Mouse (Mus musculus) embryonic facial prominence, embryonic 14.5 days (tissue): ENCODE data around the gene Ptch2. TPM values are rescaled to one million over a fixed set of nuclear protein-coding genes. Genes with fewer than 3 reads are reported as not detected.

Experiments
- ATAC-seq: fragments of 200-750 bp; cut with Nextera tagmentation; 2 replicates; pipeline ENCODE4 v1.8.0; 2017; ENCODE audit warnings: low read depth, moderate number of reproducible peaks, moderate TSS enrichment
- DNase-seq: peaks from one replicate; pipeline ENCODE4 v3.0.0-alpha.2; 2015; ENCODE audit warnings: low spot score
- H3K27ac ChIP-seq: fragments of 300-500 bp; sonication (generic); replicated peaks from 2 replicates; pipeline ENCODE4 v1.5.1; 2014; ENCODE audit warnings: low read depth, mild to moderate bottlenecking, low read length, moderate library complexity
- H3K27me3 ChIP-seq: fragments of 300-500 bp; sonication (generic); replicated peaks from 2 replicates; pipeline ENCODE4 v1.6.1; 2014; ENCODE audit warnings: low read length; ENCODE audit not compliant: control insufficient read depth, insufficient read depth
- H3K36me3 ChIP-seq: fragments of 300-500 bp; sonication (generic); 2 replicates; pipeline ENCODE4 v1.6.1; 2014; ENCODE audit warnings: low read length, mixed read lengths; ENCODE audit not compliant: control insufficient read depth, insufficient read depth
- H3K4me1 ChIP-seq: fragments of 300-500 bp; sonication (generic); 2 replicates; pipeline ENCODE4 v1.6.1; 2014; ENCODE audit warnings: antibody characterized with exemption, low read length; ENCODE audit not compliant: control insufficient read depth, insufficient read depth
- H3K4me2 ChIP-seq: fragments of 300-500 bp; sonication (generic); 2 replicates; pipeline ENCODE4 v1.6.1; 2014; ENCODE audit warnings: low read depth, mild to moderate bottlenecking, low read length, moderate library complexity, mixed read lengths
- H3K4me3 ChIP-seq: fragments of 300-500 bp; sonication (generic); 2 replicates; pipeline ENCODE4 v1.5.1; 2014; ENCODE audit warnings: low read depth, mild to moderate bottlenecking, low read length
- H3K9ac ChIP-seq: fragments of 300-500 bp; sonication (generic); 2 replicates; pipeline ENCODE4 v1.6.1; 2014; ENCODE audit warnings: low read depth, mild to moderate bottlenecking, low read length, moderate library complexity, mixed read lengths
- H3K9me3 ChIP-seq: fragments of 300-500 bp; sonication (generic); 2 replicates; pipeline ENCODE4 v1.6.1; 2016; ENCODE audit warnings: low read length; ENCODE audit not compliant: control insufficient read depth
- WGBS: fragments of 180-500 bp; shearing (Covaris S2); extraction: QIAGEN DNeasy Blood & Tissue Kit; methylation state at CpG from one replicate; pipeline ENCODE4 v1.1.7; 2014; 5-methylcytosine and 5-hydroxymethylcytosine counted together
- polyA plus RNA-seq: library from polyadenylated mRNA; unstranded; fragments of >200 nt; fragmentation: Nextera tagmentation; extraction: Ambion mirVana; gene quantifications from 2 replicates; pipeline ENCODE4 v1.2.1, GENCODE M21; 2014

Gene Ptch2
- polyA plus RNA-seq, 1 experiment from 2014 or later: 9.0 TPM

- WGBS: under 1% methylated on average over 60 of the region's 69 CpGs
- ATAC-seq (peak; percentile 96), DNase-seq (peak; percentile 99)
- Histone ChIP-seq H3K9me3 (no peaks in the 10 kb centered on the region), H3K9ac (peak overlapping the region; percentile 74), H3K27me3 (no peaks in the 10 kb centered on the region), H3K4me2 (peak overlapping the region; percentile 94), H3K4me1 (peaks cover 18% of the 10 kb centered on the region), H3K27ac (peak overlapping the region; percentile 90), H3K36me3 (no peaks in the 10 kb centered on the region), H3K4me3 (peak overlapping the region; percentile 66)
These were observed 24.9 kb downstream of the Ptch2 start for GRCm38 (mm10) chr4:117120445-117121414.

- Histone ChIP-seq H3K9me3 (no peaks in the 10 kb centered on the region), H3K9ac (no peak overlapping the region), H3K36me3 (no peaks in the 10 kb centered on the region), H3K4me3 (no peak overlapping the region), H3K27me3 (no peaks in the 10 kb centered on the region), H3K4me2 (no peak overlapping the region), H3K4me1 (peaks cover 26% of the 10 kb centered on the region), H3K27ac (no peak overlapping the region)
- ATAC-seq (no peak), DNase-seq (no peak)
- 80% methylated on average over 4 of the region's 4 CpGs for WGBS
These were observed 26.3 kb downstream of the Ptch2 start for GRCm38 (mm10) chr4:117122209-117122608.

GRCm38 (mm10) chr4:117123546-117124217 is 27.8 kb downstream of the Ptch2 start:
- no peaks in the 10 kb centered on the region for H3K9me3 ChIP-seq
- H3K4me2 ChIP-seq: no peak overlapping the region
- WGBS: 79% methylated on average over 7 of the region's 9 CpGs
- DNase-seq (no peak), ATAC-seq (no peak)
- no peak overlapping the region for H3K4me3 ChIP-seq
- H3K36me3 ChIP-seq: no peaks in the 10 kb centered on the region; the same call in 1 of the 2 replicates
- no peaks in the 10 kb centered on the region for H3K27me3 ChIP-seq
- H3K27ac ChIP-seq: no peak overlapping the region
- H3K9ac ChIP-seq: no peak overlapping the region
- peaks cover 26% of the 10 kb centered on the region for H3K4me1 ChIP-seq

GRCm38 (mm10) chr4:117124218-117124517 is 28.3 kb downstream of the Ptch2 start:
- no peak overlapping the region for H3K4me2 ChIP-seq
- no peak for ATAC-seq
- H3K9me3 ChIP-seq: no peaks in the 10 kb centered on the region
- H3K4me3 ChIP-seq: no peak overlapping the region
- no peaks in the 10 kb centered on the region; the same call in 1 of the 2 replicates for H3K36me3 ChIP-seq
- H3K27me3 ChIP-seq: no peaks in the 10 kb centered on the region
- no peak overlapping the region for H3K27ac ChIP-seq
- WGBS: 70% methylated on average over 3 of the region's 3 CpGs
- no peak for DNase-seq
- peaks cover 26% of the 10 kb centered on the region for H3K4me1 ChIP-seq
- no peak overlapping the region for H3K9ac ChIP-seq

- Histone ChIP-seq H3K9ac (peak overlapping the region; percentile 52), H3K9me3 (no peaks in the 10 kb centered on the region), H3K27ac (peak overlapping the region; percentile 88), H3K27me3 (no peaks in the 10 kb centered on the region), H3K4me2 (peak overlapping the region; percentile 33), H3K4me1 (peaks cover 24% of the 10 kb centered on the region), H3K4me3 (no peak overlapping the region), H3K36me3 (peaks cover under 1% of the 10 kb centered on the region; the same call in 1 of the 2 replicates)
- no peak for DNase-seq
- no peak for ATAC-seq
- WGBS: 59% methylated on average over 14 of the region's 14 CpGs
These were observed 28.9 kb downstream of the Ptch2 start for GRCm38 (mm10) chr4:117124518-117125347.

GRCm38 (mm10) chr4:117125348-117125909 is 29.6 kb downstream of the Ptch2 start, which contains the start of gene Btbd19:
TSS of gene Btbd19 (minus strand) at chr4:117125725.
- ATAC-seq (peak; percentile 48), DNase-seq (peak; percentile 93)
- Histone ChIP-seq H3K4me3 (no peak within 1 kb of the TSS), H3K9ac (peak within 1 kb of the TSS; percentile 52), H3K4me1 (peaks cover 21% of the 10 kb centered on the region), H3K27me3 (no peaks in the 10 kb centered on the region), H3K36me3 (peaks cover 5% of the 10 kb centered on the region), H3K27ac (peak within 1 kb of the TSS; percentile 88), H3K9me3 (no peaks in the 10 kb centered on the region), H3K4me2 (peak within 1 kb of the TSS; percentile 33)
- 28% methylated on average over 8 of the region's 8 CpGs for WGBS

- Histone ChIP-seq H3K9ac (0 out of 2 replicates have a peak overlapping the region, but pooled peaks have one; percentile 52), H3K4me2 (no peak overlapping the region), H3K4me3 (no peak overlapping the region), H3K36me3 (peaks cover 8% of the 10 kb centered on the region), H3K27me3 (no peaks in the 10 kb centered on the region), H3K4me1 (peaks cover 21% of the 10 kb centered on the region), H3K27ac (peak overlapping the region; percentile 88), H3K9me3 (no peaks in the 10 kb centered on the region)
- WGBS: 40% methylated on average over 14 of the region's 15 CpGs
- ATAC-seq: peak; percentile 68
- peak; percentile 88 for DNase-seq
These were observed 30.2 kb downstream of the Ptch2 start for GRCm38 (mm10) chr4:117125910-117126674.
